Mouse (Mus musculus): ENCODE results near the gene Abl1. TPM values are rescaled to one million over a fixed set of nuclear protein-coding genes. Genes with fewer than 3 reads are reported as not detected.

Abl1 gene
- polyA plus RNA-seq, 1 experiment = 63.8 TPM

- TF ChIP-seq GATA1 (IDR thresholded peaks at IDR 0.05; ENCODE audit: low read length) = no peak
Measured at GRCm38 (mm10) chr2:31845896-31846691, 157.9 kb downstream of the Abl1 start, which contains the start of gene Fibcd1. Fibcd1 (minus strand) TSS chr2:31846005.

- no peak for TF ChIP-seq GATA1 (IDR thresholded peaks at IDR 0.05; ENCODE audit: low read length)
Measured at GRCm38 (mm10) chr2:31846692-31847660, 158.8 kb downstream of the Abl1 start.

- TF ChIP-seq GATA1 (IDR thresholded peaks at IDR 0.05; ENCODE audit: low read length) = no peak
Measured at GRCm38 (mm10) chr2:31847908-31848307, 159.7 kb downstream of the Abl1 start.

- no peak for TF ChIP-seq GATA1 (IDR thresholded peaks at IDR 0.05; ENCODE audit: low read length)
Measured at GRCm38 (mm10) chr2:31850141-31850540, 162.0 kb downstream of the Abl1 start.

Other genes starting within 250 kb of the Abl1 start
- gene Ass1, start 218.2 kb upstream of the Abl1 start, polyA plus RNA-seq (2012) = not detected in 2 replicates
- 232 and 259 TPM in 2 replicates for gene Fubp3, start 115.7 kb upstream of the Abl1 start, polyA plus RNA-seq (2012)
- not detected in 2 replicates for gene Prdm12, start 48.3 kb upstream of the Abl1 start, polyA plus RNA-seq (2012)
- gene Exosc2, start 17.7 kb upstream of the Abl1 start, polyA plus RNA-seq (2012) = 21.5 and 27.9 TPM in 2 replicates
- not detected in 2 replicates for gene Qrfp, start 122.2 kb downstream of the Abl1 start, polyA plus RNA-seq (2012)
- not detected in 2 replicates for gene Fibcd1, start 157.6 kb downstream of the Abl1 start, polyA plus RNA-seq (2012)
- gene Lamc3, start 198.9 kb downstream of the Abl1 start, polyA plus RNA-seq (2012) = not detected in 2 replicates